Mouse (Mus musculus) embryonic facial prominence, embryonic 10.5 days (tissue): ENCODE data around the gene Dnajc16. TPM values are rescaled to one million over a fixed set of nuclear protein-coding genes. Genes with fewer than 3 reads are reported as not detected.
A peak's percentile ranks its signal among the peaks of the same experiment; 100 is the strongest.
"Not testable (repeated sequence)": the region's sequence is repeated elsewhere in the genome, so short reads cannot be mapped to it uniquely, and the experiment has no call there.

Experiments
- DNase-seq: peaks from one replicate; pipeline ENCODE4 v3.0.0-alpha.2; 2017; ENCODE audit warnings: low spot score
- H3K27ac ChIP-seq: fragments of 300-500 bp; sonication (generic); replicated peaks from 2 replicates; pipeline ENCODE4 v1.5.1; 2016; ENCODE audit warnings: mild to moderate bottlenecking
- H3K27me3 ChIP-seq: fragments of 300-500 bp; sonication (generic); replicated peaks from 2 replicates; pipeline ENCODE4 v1.6.1; 2016; ENCODE audit warnings: low read depth, mild to moderate bottlenecking; ENCODE audit not compliant: poor library complexity, severe bottlenecking
- H3K36me3 ChIP-seq: fragments of 300-500 bp; sonication (generic); replicated peaks from 2 replicates; pipeline ENCODE4 v1.6.1; 2016; ENCODE audit warnings: mild to moderate bottlenecking, moderate library complexity
- H3K4me1 ChIP-seq: fragments of 300-500 bp; sonication (generic); 2 replicates; pipeline ENCODE4 v1.6.1; 2016
- H3K4me3 ChIP-seq: fragments of 300-500 bp; sonication (generic); 2 replicates; pipeline ENCODE4 v1.5.1; 2016; ENCODE audit warnings: mild to moderate bottlenecking, moderate library complexity
- H3K9me3 ChIP-seq: fragments of 300-500 bp; sonication (generic); 2 replicates; pipeline ENCODE4 v1.6.1; 2016; ENCODE audit warnings: mild to moderate bottlenecking
- WGBS: fragments of 180-500 bp; shearing (Covaris S2); methylation state at CpG from one replicate; pipeline ENCODE4 v1.1.7; 2016; 5-methylcytosine and 5-hydroxymethylcytosine counted together
- polyA plus RNA-seq: library from polyadenylated mRNA; unstranded; fragments of >200 nt; fragmentation: Nextera tagmentation; extraction: Ambion mirVana; gene quantifications from 2 replicates; pipeline ENCODE4 v1.2.1, GENCODE M21; 2016

Dnajc16 gene
- polyA plus RNA-seq, 1 experiment from 2014 or later: 4.0 TPM

DNA sequence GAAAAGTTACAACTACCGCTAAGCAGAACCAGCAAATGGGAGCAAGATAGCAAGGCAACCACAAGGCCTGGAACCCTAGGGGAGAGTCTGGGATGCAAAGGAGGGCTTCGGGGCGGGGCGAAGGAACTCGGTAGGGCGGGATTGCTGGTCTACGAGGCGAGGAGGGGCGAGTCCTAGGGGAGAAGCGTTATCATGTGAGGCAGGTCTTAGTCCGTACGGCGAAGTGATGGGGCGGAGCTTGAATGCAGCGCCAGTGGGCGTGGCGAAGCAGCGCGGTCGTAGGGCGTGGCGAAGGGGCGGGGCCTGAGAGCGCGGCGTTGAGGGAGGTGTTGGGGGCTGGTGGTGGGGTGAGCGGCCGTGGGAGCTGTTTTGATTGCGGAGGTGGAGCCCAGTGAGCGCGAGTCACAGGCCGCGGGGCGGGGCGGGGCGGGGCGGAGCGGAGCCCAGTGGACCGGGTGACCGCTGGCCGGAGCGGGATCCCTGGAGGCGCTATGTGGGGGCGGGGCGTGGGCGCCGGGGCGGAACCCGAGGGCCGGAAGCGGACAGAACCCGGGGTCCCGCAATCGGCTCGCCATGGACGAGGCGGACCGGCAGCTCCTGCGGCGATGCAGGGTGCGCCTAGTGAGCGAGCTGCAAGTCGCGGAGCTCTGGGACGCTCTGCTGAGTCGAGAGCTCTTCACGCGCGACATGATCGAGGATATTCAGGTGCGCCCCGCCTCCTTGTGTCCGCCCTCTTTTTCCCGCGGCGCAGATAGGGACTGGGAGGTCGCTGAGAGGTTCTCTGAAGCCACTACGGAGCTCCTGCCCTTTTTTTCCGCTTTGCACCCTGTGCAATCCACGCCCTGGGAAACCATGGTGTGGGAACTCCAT lies 2.8 kb upstream of the Dnajc16 start, which contains the start of gene Casp9:
Casp9 (plus strand) TSS at position 331 of the 870 bp plus-strand sequence.
- H3K9me3 ChIP-seq: no peaks in the 10 kb centered on the region
- peaks cover 39% of the 10 kb centered on the region for H3K4me1 ChIP-seq
- peak; percentile 98 for DNase-seq
- no peaks in the 10 kb centered on the region for H3K27me3 ChIP-seq
- H3K4me3 ChIP-seq: peak within 1 kb of the TSS; percentile 73
- H3K27ac ChIP-seq: peak within 1 kb of the TSS; percentile 89
- under 1% methylated on average over 80 of the region's 80 CpGs for WGBS
- H3K36me3 ChIP-seq: peaks cover 26% of the 10 kb centered on the region

GRCm38 (mm10) chr4:141792554-141793281 lies 2.0 kb upstream of the Dnajc16 start:
- Histone ChIP-seq H3K4me1 (peaks cover 39% of the 10 kb centered on the region), H3K27me3 (no peaks in the 10 kb centered on the region), H3K4me3 (peak overlapping the region; percentile 73), H3K36me3 (peaks cover 24% of the 10 kb centered on the region), H3K27ac (peak overlapping the region; percentile 89), H3K9me3 (no peaks in the 10 kb centered on the region)
- WGBS: 12% methylated on average over 10 of the region's 10 CpGs
- no peak for DNase-seq

DNA sequence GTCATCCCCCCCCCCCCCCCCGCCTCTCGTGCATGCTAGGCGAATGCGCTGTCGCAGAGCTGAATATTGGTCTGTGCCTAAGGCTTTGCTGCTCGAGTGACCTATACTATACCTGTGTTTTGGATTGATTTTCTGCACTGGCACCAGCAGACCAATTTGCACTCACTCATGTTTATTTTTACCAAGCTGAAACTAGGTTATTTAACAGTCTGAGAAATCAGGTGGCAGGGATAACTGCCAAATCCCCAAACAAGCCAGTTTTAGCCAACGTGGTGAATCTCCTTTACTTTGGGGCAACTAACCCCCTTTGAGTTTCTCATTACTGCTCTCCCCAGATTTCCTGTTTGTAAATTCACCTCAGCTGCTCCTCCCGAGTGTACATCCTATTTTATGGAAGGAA lies 1.2 kb upstream of the Dnajc16 start:
- Histone ChIP-seq H3K27ac (no peak overlapping the region), H3K4me1 (peaks cover 39% of the 10 kb centered on the region), H3K9me3 (no peaks in the 10 kb centered on the region), H3K36me3 (peaks cover 24% of the 10 kb centered on the region), H3K4me3 (no peak overlapping the region), H3K27me3 (no peaks in the 10 kb centered on the region)
- DNase-seq: no peak
- 91% methylated on average over 8 of the region's 8 CpGs for WGBS

DNA sequence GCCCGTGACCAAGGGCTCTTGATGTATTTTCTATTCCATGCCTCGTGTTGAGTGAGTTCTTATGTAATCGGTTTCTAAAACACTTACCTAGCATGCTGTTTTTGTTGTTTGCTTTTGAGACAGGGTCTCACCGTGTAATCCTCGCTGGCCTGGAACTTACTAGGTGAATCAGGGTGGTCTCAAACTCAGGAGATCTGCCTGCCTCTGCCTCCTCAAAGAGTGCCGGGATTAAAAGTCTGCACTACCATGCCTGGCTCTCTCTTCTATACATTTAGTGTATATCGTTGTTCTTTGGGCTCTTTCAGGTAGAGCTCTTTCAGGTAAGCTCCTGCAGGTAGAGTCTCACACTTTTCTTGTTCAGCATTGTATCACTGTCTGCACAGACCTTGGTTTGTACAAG lies 755 bp upstream of the Dnajc16 start:
- Histone ChIP-seq H3K36me3 (peaks cover 22% of the 10 kb centered on the region), H3K9me3 (no peaks in the 10 kb centered on the region), H3K27ac (no peak overlapping the region), H3K4me1 (peaks cover 38% of the 10 kb centered on the region), H3K4me3 (no peak overlapping the region), H3K27me3 (no peaks in the 10 kb centered on the region)
- WGBS: 93% methylated on average over 7 of the region's 7 CpGs
- no peak for DNase-seq

DNA sequence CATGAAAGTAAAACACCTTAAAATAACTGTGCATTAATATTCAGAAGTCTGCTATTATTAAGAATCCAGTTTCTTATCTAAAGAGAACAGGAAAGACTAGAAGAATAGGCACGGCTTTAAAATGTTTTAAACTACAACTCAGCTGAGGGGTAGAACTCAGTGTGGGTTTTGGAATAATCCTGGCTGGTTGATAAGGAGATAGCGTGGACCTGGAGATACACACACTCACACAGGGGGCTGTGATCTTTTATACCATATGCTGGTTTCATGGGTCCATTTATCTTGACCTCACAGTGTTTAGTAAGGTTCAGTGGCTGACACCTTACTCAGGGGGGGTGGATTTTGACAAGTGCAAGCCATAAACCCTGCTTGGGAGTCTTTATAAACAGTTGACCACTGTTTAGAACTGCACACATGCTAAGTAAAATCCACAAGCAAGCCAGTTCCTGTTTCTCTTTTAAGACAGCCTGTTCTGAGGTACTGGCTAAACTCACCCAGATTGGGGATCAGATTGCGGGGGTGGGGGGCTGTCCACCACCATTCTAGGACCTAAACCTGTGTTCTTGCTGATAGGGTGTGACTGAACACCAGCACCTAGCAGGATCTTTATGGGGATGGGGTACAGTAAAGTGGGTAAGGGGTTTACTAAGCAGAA lies 1.0 kb downstream of the Dnajc16 start:
- WGBS: 62% methylated on average over 3 of the region's 3 CpGs
- DNase-seq: no peak
- peak overlapping the region; percentile 92 for H3K27ac ChIP-seq
- H3K4me3 ChIP-seq: peak overlapping the region; percentile 89
- H3K4me1 ChIP-seq: peaks cover 25% of the 10 kb centered on the region
- no peaks in the 10 kb centered on the region for H3K9me3 ChIP-seq
- no peaks in the 10 kb centered on the region for H3K27me3 ChIP-seq
- H3K36me3 ChIP-seq: peaks cover 34% of the 10 kb centered on the region

DNA sequence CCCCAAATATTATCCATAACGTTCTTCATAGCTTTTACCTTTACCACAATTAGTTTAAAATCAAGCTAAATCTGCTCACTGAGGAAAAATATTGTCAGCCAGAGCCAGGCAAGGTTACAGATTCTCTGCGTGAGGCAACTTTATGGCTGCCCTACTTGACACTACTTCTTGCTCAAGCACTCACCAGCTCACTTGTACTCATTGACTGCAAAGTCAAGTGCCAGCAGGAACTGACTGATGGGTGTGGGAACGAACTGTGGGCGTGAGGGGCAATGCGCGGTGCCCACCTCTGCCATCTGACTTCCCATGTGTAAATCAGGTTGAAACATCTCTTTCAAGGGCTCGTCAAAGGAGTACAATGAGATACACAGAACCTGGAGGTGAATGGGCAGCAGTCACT lies 3.3 kb downstream of the Dnajc16 start:
- H3K4me1 ChIP-seq: peaks cover 12% of the 10 kb centered on the region
- peaks cover 56% of the 10 kb centered on the region for H3K36me3 ChIP-seq
- H3K9me3 ChIP-seq: no peaks in the 10 kb centered on the region
- no peak overlapping the region for H3K27ac ChIP-seq
- DNase-seq: no peak
- no peaks in the 10 kb centered on the region for H3K27me3 ChIP-seq
- no peak overlapping the region for H3K4me3 ChIP-seq
- WGBS: 93% methylated on average over 7 of the region's 7 CpGs

DNA sequence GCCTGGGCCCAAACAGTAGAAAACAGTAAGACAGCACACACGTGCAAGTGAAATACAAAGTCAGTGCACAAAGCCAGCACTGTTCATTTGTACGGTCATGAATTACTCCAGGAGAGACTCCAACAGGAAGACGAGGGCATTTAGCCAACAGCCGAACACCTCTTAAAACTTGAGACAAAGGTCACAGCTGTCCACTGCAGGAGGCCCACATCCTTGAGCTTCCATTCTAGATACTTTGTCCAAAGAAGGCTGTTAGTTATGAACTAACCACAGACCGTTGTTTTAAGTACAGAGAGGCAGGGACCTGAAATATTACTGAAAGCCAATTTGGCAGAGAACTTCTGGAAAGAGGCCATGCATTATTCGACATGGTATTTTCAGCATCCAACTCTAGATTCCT lies 3.7 kb downstream of the Dnajc16 start:
- Histone ChIP-seq H3K4me3 (no peak overlapping the region), H3K4me1 (peaks cover 12% of the 10 kb centered on the region), H3K36me3 (peaks cover 60% of the 10 kb centered on the region), H3K27ac (no peak overlapping the region), H3K27me3 (no peaks in the 10 kb centered on the region), H3K9me3 (no peaks in the 10 kb centered on the region)
- WGBS: 85% methylated on average over 6 of the region's 6 CpGs
- no peak for DNase-seq

GRCm38 (mm10) chr4:141786141-141786540 lies 4.6 kb downstream of the Dnajc16 start:
- no peaks in the 10 kb centered on the region for H3K9me3 ChIP-seq
- DNase-seq: no peak
- peaks cover 11% of the 10 kb centered on the region for H3K4me1 ChIP-seq
- H3K27me3 ChIP-seq: no peaks in the 10 kb centered on the region
- no peak overlapping the region for H3K4me3 ChIP-seq
- peaks cover 69% of the 10 kb centered on the region for H3K36me3 ChIP-seq
- no peak overlapping the region for H3K27ac ChIP-seq
- WGBS: 85% methylated on average over 13 of the region's 13 CpGs

- WGBS: 90% methylated on average over 5 of the region's 5 CpGs
- H3K36me3 ChIP-seq: peaks cover 82% of the 10 kb centered on the region
These were observed 5.9 kb downstream of the Dnajc16 start for GRCm38 (mm10) chr4:141784835-141785234.

GRCm38 (mm10) chr4:141781201-141781985 lies 9.3 kb downstream of the Dnajc16 start:
- H3K27me3 ChIP-seq: no peaks in the 10 kb centered on the region
- H3K4me1 ChIP-seq: no peaks in the 10 kb centered on the region
- peaks cover 97% of the 10 kb centered on the region for H3K36me3 ChIP-seq
- no peaks in the 10 kb centered on the region for H3K9me3 ChIP-seq
- no peak overlapping the region for H3K27ac ChIP-seq
- H3K4me3 ChIP-seq: no peak overlapping the region
- DNase-seq: no peak
- 95% methylated on average over 8 of the region's 8 CpGs for WGBS

More at GRCm38 (mm10) chr4:141784835-141785234, 5.9 kb downstream of the Dnajc16 start:
- DNase-seq: no peak
- Histone ChIP-seq H3K27ac (no peak overlapping the region), H3K4me1 (peaks cover 4% of the 10 kb centered on the region), H3K4me3 (no peak overlapping the region), H3K27me3 (no peaks in the 10 kb centered on the region), H3K9me3 (no peaks in the 10 kb centered on the region)

DNA sequence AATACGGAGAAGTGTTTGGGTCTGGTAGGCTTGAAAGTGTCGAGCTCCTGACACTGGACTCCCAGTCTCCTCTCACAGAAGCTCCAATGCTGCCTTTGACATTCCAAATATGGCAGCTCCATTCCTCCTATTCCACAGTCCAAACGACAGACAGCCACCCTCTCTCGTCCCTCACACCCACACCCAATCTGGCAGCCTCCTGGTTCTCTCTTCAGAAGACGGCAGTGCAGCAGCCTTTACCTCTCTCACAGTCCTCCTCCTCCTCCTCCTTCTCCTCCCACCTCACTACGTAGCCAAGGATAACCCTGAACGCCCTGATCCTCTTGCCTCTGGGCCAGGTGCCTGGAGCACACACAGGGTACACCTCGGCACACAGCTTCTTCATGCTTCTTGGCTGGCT lies 10.9 kb downstream of the Dnajc16 start:
- DNase-seq: no peak
- Histone ChIP-seq H3K27me3 (no peaks in the 10 kb centered on the region), H3K36me3 (peaks cover 98% of the 10 kb centered on the region), H3K27ac (no peak overlapping the region), H3K4me3 (no peak overlapping the region), H3K9me3 (no peaks in the 10 kb centered on the region), H3K4me1 (no peaks in the 10 kb centered on the region)
- 91% methylated on average over 8 of the region's 8 CpGs for WGBS

DNA sequence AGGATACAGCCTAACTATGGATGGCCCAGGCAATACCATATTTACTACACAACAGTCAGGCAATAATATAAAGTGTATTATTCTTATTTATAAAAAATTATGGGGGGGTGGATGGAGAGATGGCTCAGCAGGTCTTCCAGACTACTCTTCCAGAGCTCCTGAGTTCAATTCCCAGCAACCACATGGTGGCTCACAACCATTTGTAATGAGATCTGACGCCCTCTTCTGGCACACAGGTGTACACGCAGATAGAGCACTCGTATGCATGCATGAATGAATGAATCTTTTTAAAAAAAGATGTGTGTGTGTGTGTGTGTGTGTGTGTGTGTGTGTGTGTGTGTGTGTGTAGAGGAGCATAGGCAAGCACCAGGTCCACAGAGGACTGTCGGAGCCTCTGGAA lies 17.7 kb downstream of the Dnajc16 start:
- peaks cover 98% of the 10 kb centered on the region for H3K36me3 ChIP-seq
- not testable (repeated sequence) for H3K9me3 ChIP-seq, H3K27ac ChIP-seq, H3K4me1 ChIP-seq, H3K4me3 ChIP-seq, H3K27me3 ChIP-seq, DNase-seq
- WGBS: 80% methylated on average over 4 of the region's 4 CpGs
